Mouse (Mus musculus) forebrain, postnatal 0 days (tissue): ENCODE data around the gene Ppp1r12c. TPM values are rescaled to one million over a fixed set of nuclear protein-coding genes. Genes with fewer than 3 reads are reported as not detected.

Source experiments
- ATAC-seq: fragments of 200-750 bp; cut with Nextera tagmentation; 2 replicates; pipeline ENCODE4 v1.8.0; 2017; ENCODE audit warnings: mild to moderate bottlenecking, moderate library complexity
- DNase-seq: peaks from one replicate; pipeline ENCODE4 v3.0.0-alpha.2; 2015
- H3K27ac ChIP-seq: fragments of 300-500 bp; sonication (generic); 2 replicates; pipeline ENCODE4 v1.5.1; 2014; ENCODE audit warnings: low read depth, mild to moderate bottlenecking, antibody characterized with exemption, low read length, moderate library complexity, mixed read lengths
- H3K27me3 ChIP-seq: fragments of 300-500 bp; sonication (generic); 2 replicates; pipeline ENCODE4 v1.6.1; 2014; ENCODE audit warnings: mild to moderate bottlenecking, low read length, mixed read lengths; ENCODE audit not compliant: insufficient read depth
- H3K36me3 ChIP-seq: fragments of 300-500 bp; sonication (generic); 2 replicates; pipeline ENCODE4 v1.6.1; 2014; ENCODE audit warnings: mild to moderate bottlenecking, moderate library complexity; ENCODE audit not compliant: insufficient read depth
- H3K4me1 ChIP-seq: fragments of 300-500 bp; sonication (generic); 2 replicates; pipeline ENCODE4 v1.6.1; 2014; ENCODE audit warnings: antibody characterized with exemption; ENCODE audit not compliant: insufficient read depth
- H3K4me2 ChIP-seq: fragments of 300-500 bp; sonication (generic); 2 replicates; pipeline ENCODE4 v1.6.1; 2014; ENCODE audit warnings: low read depth, mild to moderate bottlenecking, moderate library complexity
- H3K4me3 ChIP-seq: fragments of 300-500 bp; sonication (generic); 2 replicates; pipeline ENCODE4 v1.5.1; 2014; ENCODE audit warnings: low read depth, low read length, mixed read lengths
- H3K9ac ChIP-seq: fragments of 300-500 bp; sonication (generic); 2 replicates; pipeline ENCODE4 v1.6.1; 2014; ENCODE audit warnings: mild to moderate bottlenecking
- H3K9me3 ChIP-seq: fragments of 300-500 bp; sonication (generic); 2 replicates; pipeline ENCODE4 v1.6.1; 2016; ENCODE audit warnings: low read length
- CTCF ChIP-seq: sonication (generic); IDR thresholded peaks from 2 replicates; pipeline ENCODE4 v1.5.1; 2016; ENCODE audit warnings: antibody characterized with exemption, control low read depth, low read depth
- WGBS: fragments of 180-500 bp; shearing (Covaris S2); extraction: QIAGEN DNeasy Blood & Tissue Kit; methylation state at CpG from one replicate; pipeline ENCODE4 v1.1.7; 2014; 5-methylcytosine and 5-hydroxymethylcytosine counted together
- polyA plus RNA-seq: library from polyadenylated mRNA; unstranded; fragments of >200 nt; fragmentation: Nextera tagmentation; extraction: Ambion mirVana; gene quantifications from 2 replicates; pipeline ENCODE4 v1.2.1, GENCODE M21; 2015
- total RNA-seq: library from RNA; depleted of rRNA; stranded (reverse); fragments of >200 nt; gene quantifications from 2 replicates; pipeline ENCODE4 v1.2.3, GENCODE M21; 2014

Gene Ppp1r12c
- total and polyA plus RNA-seq, 2 experiments from 2014 or later, result 35.1 to 94.2 TPM

DNA sequence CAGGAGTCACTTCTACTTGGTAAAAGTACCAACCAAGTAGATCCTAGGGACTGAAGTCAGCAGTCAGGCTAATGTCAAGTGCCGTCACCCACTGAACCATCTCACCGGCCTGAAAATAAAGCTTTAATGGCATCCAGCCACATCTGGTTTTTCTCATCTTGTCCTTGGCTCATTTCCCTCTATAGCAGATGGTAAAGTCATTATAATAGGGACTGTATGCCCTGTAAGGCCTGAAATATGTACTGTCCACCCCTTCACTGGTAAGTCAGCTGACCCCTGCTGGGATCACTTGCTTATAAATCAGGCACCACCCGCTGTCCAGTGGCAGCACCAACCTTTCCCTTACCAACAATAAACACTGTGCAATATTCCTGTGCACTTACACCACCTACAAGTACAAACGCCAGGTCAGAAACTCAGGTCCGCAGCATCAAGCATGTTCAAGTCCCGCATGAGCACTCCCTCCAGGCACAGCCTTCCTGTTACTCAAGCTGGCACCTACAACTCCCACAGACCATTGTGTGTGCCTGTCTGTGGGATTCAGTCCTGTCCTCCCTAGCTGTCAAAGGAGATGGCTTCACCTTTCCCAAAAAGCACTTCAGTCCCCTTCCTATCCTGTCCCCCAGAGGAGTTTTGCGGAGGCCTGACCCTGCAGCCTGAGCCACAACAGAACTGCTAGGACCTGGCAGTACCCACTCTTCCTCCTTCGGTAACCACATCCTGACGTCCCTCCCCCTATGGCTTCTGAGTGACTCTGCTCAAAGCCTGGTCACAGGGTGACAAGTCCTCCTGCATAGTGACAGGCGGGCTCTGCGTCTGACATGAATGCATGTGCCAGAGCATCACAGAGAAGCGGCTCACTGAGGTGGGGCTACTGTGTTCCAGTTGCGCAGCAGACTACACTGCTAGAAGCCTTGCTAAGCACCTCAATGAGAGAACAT, 8.9 kb downstream of the Ppp1r12c start:
- Histone ChIP-seq H3K9ac (no peak overlapping the region), H3K4me2 (no peak overlapping the region), H3K4me1 (no peaks in the 10 kb centered on the region), H3K9me3 (no peaks in the 10 kb centered on the region), H3K27me3 (no peaks in the 10 kb centered on the region), H3K4me3 (no peak overlapping the region), H3K27ac (no peak overlapping the region), H3K36me3 (peaks cover 46% of the 10 kb centered on the region)
- DNase-seq (no peak), ATAC-seq (no peak)
- TF ChIP-seq CTCF, result no peak
- WGBS, result 91% methylated on average over 13 of the region's 13 CpGs

DNA sequence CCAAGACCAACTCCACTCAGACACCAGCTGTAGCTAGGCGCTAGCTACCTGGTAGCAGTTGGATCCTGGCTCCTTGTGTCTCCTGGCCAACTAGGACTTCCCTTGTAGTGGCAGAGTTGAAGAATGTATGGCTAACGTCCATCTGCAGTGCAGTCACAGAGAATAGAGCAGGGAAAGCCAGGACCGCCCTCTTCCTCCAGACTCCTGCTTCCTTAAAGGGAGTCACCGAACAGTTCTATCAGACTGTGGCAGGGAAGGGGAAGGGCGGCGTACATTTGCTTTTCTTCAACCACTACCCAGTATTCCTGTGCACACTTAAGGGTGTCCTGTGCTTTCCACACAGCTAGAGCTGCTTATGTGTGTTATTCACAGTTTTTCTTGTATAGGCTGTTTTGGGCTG, 10.2 kb downstream of the Ppp1r12c start:
- H3K27me3 ChIP-seq, result no peaks in the 10 kb centered on the region
- no peak overlapping the region for H3K9ac ChIP-seq
- H3K27ac ChIP-seq, result no peak overlapping the region
- TF ChIP-seq CTCF, result no peak
- H3K4me3 ChIP-seq, result no peak overlapping the region
- ATAC-seq (no peak), DNase-seq (no peak)
- H3K9me3 ChIP-seq, result no peaks in the 10 kb centered on the region
- peaks cover 43% of the 10 kb centered on the region for H3K36me3 ChIP-seq
- 92% methylated on average over 6 of the region's 6 CpGs for WGBS
- no peak overlapping the region for H3K4me2 ChIP-seq
- no peaks in the 10 kb centered on the region for H3K4me1 ChIP-seq

DNA sequence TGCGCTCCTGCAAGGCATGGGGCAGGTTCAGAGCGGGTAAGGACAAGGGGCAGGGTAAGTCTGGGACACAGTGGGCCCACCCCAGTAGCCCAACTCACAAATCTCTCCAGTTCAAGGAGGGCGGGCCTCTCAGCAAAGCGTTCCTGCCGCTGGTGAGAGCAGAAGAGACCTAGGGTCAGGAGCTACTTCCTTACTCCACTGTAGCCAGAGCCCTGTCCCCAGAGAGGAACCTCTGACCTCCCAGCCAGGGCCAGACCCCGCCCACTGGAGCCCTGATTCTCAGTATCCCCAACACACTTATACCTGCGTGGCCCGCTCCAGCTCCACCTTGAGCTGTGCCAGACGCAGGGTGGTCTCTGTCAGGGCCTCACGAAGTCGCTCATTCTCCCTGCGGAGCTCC, 19.2 kb downstream of the Ppp1r12c start:
- ATAC-seq (no peak), DNase-seq (no peak)
- no peak overlapping the region for H3K27ac ChIP-seq
- no peaks in the 10 kb centered on the region for H3K27me3 ChIP-seq
- no peak overlapping the region for H3K4me3 ChIP-seq
- 90% methylated on average over 12 of the region's 12 CpGs for WGBS
- H3K36me3 ChIP-seq, result peaks cover 63% of the 10 kb centered on the region
- no peak for TF ChIP-seq CTCF
- no peaks in the 10 kb centered on the region for H3K9me3 ChIP-seq
- H3K4me2 ChIP-seq, result no peak overlapping the region
- H3K9ac ChIP-seq, result no peak overlapping the region
- 0 out of 2 replicates have a peak, but pooled peaks cover 4% of the 10 kb centered on the region for H3K4me1 ChIP-seq

DNA sequence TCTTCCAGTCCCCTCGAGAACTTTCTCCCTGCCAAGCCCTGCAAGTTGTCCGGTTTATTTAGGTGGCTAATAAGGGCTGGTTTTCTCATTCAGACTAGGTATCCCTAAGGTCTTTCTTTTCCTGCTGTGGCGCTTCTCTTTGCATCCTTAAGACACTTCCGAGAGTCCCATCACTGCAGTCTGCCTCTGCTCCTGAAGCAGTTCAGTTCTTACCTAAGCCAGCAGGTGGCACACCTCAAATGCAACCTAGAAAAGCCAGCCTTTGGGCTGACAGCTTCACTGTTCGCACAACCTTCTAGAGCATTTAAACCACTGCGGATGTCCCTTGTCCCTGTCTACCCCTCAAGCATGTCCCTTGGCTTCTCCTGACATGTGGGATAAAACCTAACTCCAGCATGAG, 21.8 kb downstream of the Ppp1r12c start:
- H3K4me3 ChIP-seq, result no peak overlapping the region
- no peaks in the 10 kb centered on the region for H3K27me3 ChIP-seq
- H3K9ac ChIP-seq, result no peak overlapping the region
- H3K9me3 ChIP-seq, result no peaks in the 10 kb centered on the region
- DNase-seq (peak; percentile 53), ATAC-seq (peak; percentile 44)
- no peak overlapping the region for H3K27ac ChIP-seq
- 0 out of 2 replicates have a peak, but pooled peaks cover 4% of the 10 kb centered on the region for H3K4me1 ChIP-seq
- no peak overlapping the region for H3K4me2 ChIP-seq
- WGBS, result 26% methylated on average over 6 of the region's 6 CpGs
- peaks cover 45% of the 10 kb centered on the region for H3K36me3 ChIP-seq
- peak; percentile 76 for TF ChIP-seq CTCF

DNA sequence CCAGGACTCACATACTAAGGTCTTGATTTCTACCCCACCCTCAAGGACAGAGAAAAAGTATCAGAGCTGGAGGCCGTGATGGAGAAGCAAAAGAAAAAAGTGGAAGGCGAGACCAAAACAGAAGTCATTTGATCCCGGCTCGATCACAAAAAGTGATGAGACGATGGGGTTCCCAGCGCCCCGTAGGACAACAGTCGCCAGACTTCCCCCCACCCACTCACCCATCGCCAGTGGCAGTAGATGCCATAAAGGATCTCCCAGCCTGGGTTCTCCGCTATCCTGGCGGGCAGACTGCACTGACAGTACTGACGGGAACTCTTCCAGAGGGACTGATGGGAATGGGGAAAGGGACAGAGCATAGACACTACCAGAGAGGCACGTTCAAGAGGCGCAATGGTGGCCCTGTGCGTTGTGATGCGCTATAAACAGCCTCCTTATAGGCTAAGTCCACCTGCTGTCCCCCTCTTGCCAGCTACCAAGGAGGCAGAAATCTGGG, 22.6 kb downstream of the Ppp1r12c start:
- peak; percentile 5; the same call in 1 of the 2 replicates for ATAC-seq
- peak; percentile 10 for DNase-seq

DNA sequence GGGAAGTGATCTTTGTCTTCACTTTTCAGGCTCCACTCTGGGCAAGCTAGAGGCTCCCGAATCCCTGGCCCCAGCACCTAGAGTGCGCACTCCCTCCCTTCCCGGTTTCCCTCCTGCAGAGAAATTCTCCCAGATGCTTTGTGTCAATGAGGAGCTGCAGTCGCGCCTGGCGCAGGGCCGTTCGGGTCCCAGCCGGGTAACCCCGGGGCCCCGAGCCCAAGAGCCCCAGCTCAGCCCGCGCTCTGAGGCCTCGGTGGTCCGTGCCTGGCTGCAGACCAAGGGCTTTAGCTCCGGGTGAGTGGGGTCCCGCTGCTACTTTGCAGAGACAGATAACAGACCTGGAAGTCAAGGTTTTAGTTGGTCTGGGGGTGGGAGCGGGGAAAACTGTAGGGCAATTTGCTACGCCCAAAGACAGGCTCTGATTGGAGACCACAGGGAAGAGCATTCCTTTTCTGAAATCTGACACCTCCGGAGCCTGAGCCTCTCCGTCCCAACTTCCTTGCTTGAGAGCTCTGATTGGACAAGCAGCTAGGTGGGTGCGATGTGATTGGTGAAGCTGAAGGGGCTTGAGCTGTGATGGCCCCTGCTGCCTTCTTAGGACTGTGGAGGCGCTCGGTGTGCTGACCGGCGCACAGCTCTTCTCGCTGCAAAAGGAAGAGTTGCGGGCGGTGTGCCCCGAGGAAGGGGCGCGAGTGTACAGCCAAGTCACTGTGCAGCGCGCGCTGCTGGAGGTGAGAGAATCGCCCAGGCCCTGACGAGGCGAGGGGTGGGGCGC, 23.3 kb downstream of the Ppp1r12c start:
- Histone ChIP-seq H3K27ac (no peak overlapping the region), H3K27me3 (no peaks in the 10 kb centered on the region; the same call in 1 of the 2 replicates), H3K36me3 (peaks cover 31% of the 10 kb centered on the region), H3K4me1 (0 out of 2 replicates have a peak, but pooled peaks cover 4% of the 10 kb centered on the region), H3K4me3 (peak overlapping the region; percentile 37), H3K9ac (peak overlapping the region; percentile 35), H3K9me3 (no peaks in the 10 kb centered on the region), H3K4me2 (peak overlapping the region; percentile 91)
- DNase-seq, result peak; percentile 74
- ATAC-seq, result peak; percentile 93
- WGBS, result 3% methylated on average over 39 of the region's 39 CpGs
- 0 out of 2 replicates have a peak, but pooled peaks have one; percentile 5 for TF ChIP-seq CTCF

More for the DNA sequence above, 22.6 kb downstream of the Ppp1r12c start:
- Histone ChIP-seq H3K36me3 (peaks cover 37% of the 10 kb centered on the region), H3K27ac (no peak overlapping the region), H3K4me3 (peak overlapping the region; percentile 37), H3K4me1 (0 out of 2 replicates have a peak, but pooled peaks cover 4% of the 10 kb centered on the region), H3K4me2 (peak overlapping the region; percentile 91), H3K9me3 (no peaks in the 10 kb centered on the region), H3K9ac (peak overlapping the region; percentile 35; the same call in 1 of the 2 replicates), H3K27me3 (no peaks in the 10 kb centered on the region; the same call in 1 of the 2 replicates)
- no peak for TF ChIP-seq CTCF
- WGBS, result 3% methylated on average over 16 of the region's 16 CpGs
